Mouse (Mus musculus) kidney, embryonic 16.5 days (tissue): Measurements from ENCODE around the gene Chgb. TPM values are rescaled to one million over a fixed set of nuclear protein-coding genes. Genes with fewer than 3 reads are reported as not detected.
A peak's percentile ranks its signal among the peaks of the same experiment; 100 is the strongest.

ENCODE experiments used
- ATAC-seq: fragments of 200-750 bp; cut with Nextera tagmentation; 2 replicates; pipeline ENCODE4 v1.8.0; 2017; ENCODE audit warnings: moderate TSS enrichment; ENCODE audit not compliant: low FRiP score, low TSS enrichment
- H3K27ac ChIP-seq: fragments of 300-500 bp; sonication (generic); 2 replicates; pipeline ENCODE4 v1.5.1; 2014; ENCODE audit warnings: low read length
- H3K27me3 ChIP-seq: fragments of 300-500 bp; sonication (generic); 2 replicates; pipeline ENCODE4 v1.6.1; 2014; ENCODE audit warnings: low read length, control low read depth, mixed read lengths; ENCODE audit not compliant: insufficient read depth
- H3K36me3 ChIP-seq: fragments of 300-500 bp; sonication (generic); 2 replicates; pipeline ENCODE4 v1.6.1; 2014; ENCODE audit warnings: low read length, control low read depth, mixed read lengths; ENCODE audit not compliant: insufficient read depth
- H3K4me1 ChIP-seq: fragments of 300-500 bp; sonication (generic); 2 replicates; pipeline ENCODE4 v1.6.1; 2014; ENCODE audit warnings: low read length, control low read depth, mixed read lengths; ENCODE audit not compliant: insufficient read depth
- H3K4me2 ChIP-seq: fragments of 300-500 bp; sonication (generic); replicated peaks from 2 replicates; pipeline ENCODE4 v1.6.1; 2014; ENCODE audit warnings: low read depth, low read length
- H3K4me3 ChIP-seq: fragments of 300-500 bp; sonication (generic); 2 replicates; pipeline ENCODE4 v1.5.1; 2014; ENCODE audit warnings: mild to moderate bottlenecking, low read length
- H3K9ac ChIP-seq: fragments of 300-500 bp; sonication (generic); replicated peaks from 2 replicates; pipeline ENCODE4 v1.6.1; 2014; ENCODE audit warnings: low read length
- H3K9me3 ChIP-seq: fragments of 300-500 bp; sonication (generic); 2 replicates; pipeline ENCODE4 v1.6.1; 2016; ENCODE audit warnings: low read length, control low read depth
- WGBS: fragments of 180-500 bp; shearing (Covaris S2); extraction: QIAGEN DNeasy Blood & Tissue Kit; methylation state at CpG from one replicate; pipeline ENCODE4 v1.1.7; 2014; 5-methylcytosine and 5-hydroxymethylcytosine counted together
- polyA plus RNA-seq: library from polyadenylated mRNA; unstranded; fragments of >200 nt; fragmentation: Nextera tagmentation; extraction: Ambion mirVana; gene quantifications from 2 replicates; pipeline ENCODE4 v1.2.1, GENCODE M21; 2015

Chgb gene
- polyA plus RNA-seq, 1 experiment from 2014 or later, result 4.9 TPM

DNA sequence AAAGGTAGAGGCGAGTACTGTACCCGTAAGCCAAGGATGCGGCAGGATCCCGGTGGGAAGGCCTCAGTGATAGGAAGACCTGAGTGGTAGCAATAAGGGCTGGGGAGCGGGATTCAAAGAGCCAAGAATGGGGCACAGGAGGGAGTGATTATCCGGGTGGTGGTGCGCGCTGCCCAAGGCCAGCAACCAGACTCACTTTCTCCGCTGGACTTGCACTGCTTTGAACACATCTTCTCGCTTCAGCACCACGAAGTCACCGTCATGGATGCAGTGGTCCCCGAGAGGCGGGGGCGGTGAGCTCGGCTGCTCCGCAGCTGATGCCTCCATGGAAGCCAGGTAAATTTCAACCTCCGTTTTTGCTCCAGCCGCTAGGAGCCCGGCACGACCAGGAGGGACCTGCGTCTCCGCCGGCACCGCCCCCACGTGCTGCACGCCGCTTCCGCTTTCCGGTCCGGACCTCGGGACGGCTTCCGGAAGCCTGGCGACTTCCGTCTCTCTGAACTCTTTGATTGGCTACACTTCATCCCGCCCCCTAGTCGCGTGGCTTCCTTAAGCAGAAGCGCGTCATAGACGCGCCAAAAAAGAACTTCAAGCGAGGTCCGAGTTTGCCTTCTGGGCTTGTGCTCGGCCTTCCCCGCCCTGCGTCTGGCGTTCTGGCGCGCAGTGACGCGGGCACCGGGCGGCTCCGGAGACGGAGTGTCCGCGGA is 34.7 kb downstream of the Chgb start, which contains the start of the genes Trmt6 and Mcm8:
Gene Trmt6, minus strand, starts transcription at position 448 of the 707 bp plus-strand sequence.
Gene Mcm8, plus strand, starts transcription at position 534 of the 707 bp plus-strand sequence.
- Histone ChIP-seq H3K9ac (peak within 1 kb of the TSS; percentile 80), H3K9me3 (no peaks in the 10 kb centered on the region), H3K4me2 (peak within 1 kb of the TSS; percentile 89), H3K27me3 (no peaks in the 10 kb centered on the region), H3K4me3 (peak within 1 kb of the TSS; percentile 79), H3K36me3 (peaks cover 16% of the 10 kb centered on the region; the same call in 1 of the 2 replicates), H3K4me1 (peaks cover 17% of the 10 kb centered on the region), H3K27ac (peak within 1 kb of the TSS; percentile 72)
- peak; percentile 100 for ATAC-seq
- WGBS, result under 1% methylated on average over 59 of the region's 59 CpGs

DNA sequence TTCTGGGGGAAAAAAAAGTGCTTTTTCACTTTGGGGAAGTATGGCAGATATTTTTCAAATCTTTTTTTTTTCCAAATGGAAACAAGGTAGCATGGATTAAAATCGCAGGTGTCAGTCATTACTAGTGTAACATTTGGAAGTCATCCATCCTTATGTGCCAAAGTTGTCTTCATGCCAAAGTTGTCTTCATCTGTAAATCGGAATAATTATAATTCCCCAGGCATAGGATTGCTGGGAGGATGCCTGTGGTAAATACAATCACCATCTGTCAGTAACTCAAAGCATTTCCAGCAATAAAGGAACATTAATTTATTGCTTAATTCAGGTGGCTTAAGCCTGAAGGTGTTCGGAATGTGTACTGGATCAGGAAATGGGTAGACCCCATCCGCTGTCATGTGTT is 60.0 kb downstream of the Chgb start:
- Histone ChIP-seq H3K4me3 (no peak overlapping the region), H3K9me3 (no peaks in the 10 kb centered on the region), H3K27me3 (no peaks in the 10 kb centered on the region), H3K9ac (no peak overlapping the region), H3K27ac (no peak overlapping the region), H3K36me3 (peaks cover 8% of the 10 kb centered on the region; the same call in 1 of the 2 replicates), H3K4me1 (no peaks in the 10 kb centered on the region), H3K4me2 (no peak overlapping the region)
- no peak for ATAC-seq
- 85% methylated on average over 4 of the region's 4 CpGs for WGBS

Other genes with a start within 250 kb of the Chgb start
- gene Gpcpd1, start 193.5 kb upstream of the Chgb start, polyA plus RNA-seq, result 25.6 and 30.8 TPM in 2 replicates
- 13.0 and 14.5 TPM in 2 replicates for gene Shld1, start 94.3 kb upstream of the Chgb start, polyA plus RNA-seq
- 25.0 and 28.7 TPM in 2 replicates for gene Trmt6, start 34.8 kb downstream of the Chgb start, polyA plus RNA-seq
- gene Mcm8, start 34.9 kb downstream of the Chgb start, polyA plus RNA-seq, result 13.8 and 18.1 TPM in 2 replicates
- gene Crls1, start 65.4 kb downstream of the Chgb start, polyA plus RNA-seq, result 5.0 and 5.7 TPM in 2 replicates
- 1.0 and 1.7 TPM in 2 replicates for gene Lrrn4, start 99.6 kb downstream of the Chgb start, polyA plus RNA-seq
- 13.7 and 15.8 TPM in 2 replicates for gene Fermt1, start 164.6 kb downstream of the Chgb start, polyA plus RNA-seq